Mouse (Mus musculus) brain, adult 2 months (tissue): ENCODE results near the gene Nxnl1.

Experiments
- DNase-seq: peaks from one replicate; pipeline ENCODE4 v3.0.0; 2011; ENCODE audit warnings: low read depth, low spot score

The Nxnl1 gene

DNA sequence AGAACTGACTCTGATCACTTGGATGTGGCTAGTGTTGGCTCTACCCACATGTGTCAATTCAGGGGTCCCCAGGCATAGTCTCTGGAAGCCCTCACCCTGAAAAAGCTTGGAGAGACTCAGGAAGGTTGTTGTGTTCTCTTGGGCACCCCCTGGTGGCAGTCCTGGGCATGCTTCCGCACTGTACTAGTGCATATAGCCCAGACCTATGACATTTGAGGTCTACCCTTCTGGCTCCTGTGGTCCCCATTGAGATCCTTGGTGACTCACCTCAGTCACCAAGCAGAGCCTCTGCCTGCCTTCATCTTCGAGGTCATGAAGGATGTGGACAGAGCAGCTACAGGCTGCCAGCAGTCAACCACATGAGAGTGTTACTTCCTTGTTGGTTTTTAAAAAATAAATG is 20.5 kb upstream of the Nxnl1 start:
- DNase-seq = peak; percentile 37

DNA sequence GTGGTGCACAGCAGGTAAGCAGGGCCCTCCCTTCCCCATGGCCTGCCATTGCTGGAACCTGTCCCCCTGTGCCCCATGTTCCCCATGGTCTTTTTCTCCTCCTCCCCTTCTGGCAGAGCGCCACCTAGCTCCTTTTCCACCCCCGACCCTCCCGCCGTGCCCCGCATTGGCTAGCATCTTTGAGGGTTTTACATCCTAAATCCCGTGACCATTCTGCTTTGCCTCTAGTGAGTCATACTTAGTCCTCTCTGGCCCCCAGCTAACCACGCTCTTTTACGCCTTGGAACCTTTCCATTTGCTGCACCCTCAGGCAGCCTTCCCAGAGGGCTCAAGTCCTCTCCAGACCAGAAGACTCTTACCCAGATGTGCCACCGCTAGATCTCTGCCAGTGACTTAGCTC is 13.8 kb upstream of the Nxnl1 start:
- no peak for DNase-seq

GRCm38 (mm10) chr8:71579476-71579875 is 13.1 kb upstream of the Nxnl1 start:
- DNase-seq = no peak

GRCm38 (mm10) chr8:71579009-71579408 is 12.6 kb upstream of the Nxnl1 start:
- peak; percentile 52 for DNase-seq

- no peak for DNase-seq
Measured at GRCm38 (mm10) chr8:71577856-71578387, 11.5 kb upstream of the Nxnl1 start.

DNA sequence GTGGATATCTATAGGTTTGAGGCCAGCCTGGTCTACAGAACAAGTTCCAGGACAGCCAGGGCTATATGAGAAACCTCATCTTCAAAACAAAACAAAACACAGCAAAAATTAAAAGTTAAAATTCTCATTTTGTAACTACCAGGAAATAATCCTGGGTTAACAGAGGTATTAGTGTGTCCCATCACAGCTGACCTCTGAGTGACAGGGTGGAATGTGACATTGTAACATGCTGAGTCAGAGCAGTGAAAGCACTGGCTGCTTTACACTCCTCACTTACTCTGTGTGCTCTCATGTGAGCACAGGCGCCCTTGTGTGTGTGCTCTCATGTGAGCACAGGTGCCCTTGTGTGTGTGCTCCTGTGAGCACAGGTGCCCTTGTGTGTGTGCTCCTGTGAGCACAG is 8.6 kb upstream of the Nxnl1 start:
- DNase-seq = no peak

DNA sequence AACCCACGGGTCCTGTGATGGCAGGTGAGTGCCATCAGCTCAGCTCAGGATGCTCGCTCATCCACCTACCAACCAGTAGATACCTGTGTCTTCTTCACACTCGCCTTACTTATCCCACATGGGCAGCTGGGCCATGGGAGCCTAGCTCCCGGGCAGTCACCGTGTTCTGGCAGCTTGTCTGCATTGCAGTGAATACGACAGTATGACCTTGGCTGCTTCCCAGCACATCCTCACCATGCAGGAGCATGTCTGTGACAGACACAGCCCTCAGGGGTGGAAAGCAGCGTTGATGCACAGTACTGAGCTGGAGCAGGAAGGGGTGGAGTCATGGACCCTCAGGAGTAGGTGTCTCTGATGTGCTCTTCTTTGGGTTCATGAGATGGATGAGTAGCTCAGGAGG is 8.0 kb upstream of the Nxnl1 start:
- no peak for DNase-seq

GRCm38 (mm10) chr8:71572847-71573633 is 6.6 kb upstream of the Nxnl1 start:
- DNase-seq = peak; percentile 90

GRCm38 (mm10) chr8:71572077-71572476 is 5.7 kb upstream of the Nxnl1 start:
- peak; percentile 48 for DNase-seq

GRCm38 (mm10) chr8:71570291-71570954 is 4.0 kb upstream of the Nxnl1 start:
- peak; percentile 99 for DNase-seq

- peak; percentile 98 for DNase-seq
Measured at GRCm38 (mm10) chr8:71569366-71570290, 3.2 kb upstream of the Nxnl1 start.

- no peak for DNase-seq
Measured at GRCm38 (mm10) chr8:71568941-71569340, 2.5 kb upstream of the Nxnl1 start.

GRCm38 (mm10) chr8:71568387-71568937 is 2.1 kb upstream of the Nxnl1 start, which contains the start of gene Slc27a1:
Gene Slc27a1, plus strand, starts transcription at chr8:71568882.
- DNase-seq = peak; percentile 81

DNA sequence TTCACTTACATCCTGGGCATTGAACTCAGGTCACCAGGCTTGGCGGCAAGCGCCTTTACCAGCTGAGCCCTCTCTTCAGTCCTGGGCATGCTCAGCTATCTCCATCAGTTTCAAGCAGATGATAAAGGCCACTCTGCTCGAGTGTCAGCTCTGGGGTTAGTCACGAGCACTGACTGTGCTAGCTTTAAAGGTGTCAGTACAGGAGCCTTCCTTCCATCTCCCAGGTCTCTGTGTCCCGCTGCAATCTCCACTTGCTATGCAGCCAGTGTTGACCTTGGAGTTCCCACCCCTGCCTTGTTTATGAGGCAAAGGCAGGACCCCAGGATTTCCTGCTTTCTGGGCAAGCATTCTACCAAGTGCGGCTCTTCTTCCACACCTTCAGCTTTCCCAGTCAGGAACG is 1.2 kb upstream of the Nxnl1 start:
- no peak for DNase-seq

DNA sequence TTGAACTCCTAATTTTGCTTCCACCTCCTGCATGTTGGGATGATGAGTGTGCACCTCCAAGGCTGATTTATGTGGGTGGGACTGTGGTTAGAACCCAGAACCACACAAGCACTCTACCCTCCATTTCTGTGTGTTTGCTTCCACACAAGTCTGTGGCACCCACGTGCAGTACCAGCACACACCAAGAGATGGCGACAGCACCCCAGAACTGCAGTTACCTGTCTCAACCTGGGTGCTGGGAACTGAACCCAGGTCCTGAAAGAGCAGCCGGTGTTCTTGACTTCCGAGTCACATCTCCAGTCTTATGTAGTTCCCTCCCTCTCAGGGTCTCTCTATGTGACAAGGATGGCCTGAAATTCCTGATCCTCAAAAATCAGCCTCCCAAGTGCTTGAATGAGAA is 2.4 kb downstream of the Nxnl1 start:
- no peak for DNase-seq

DNA sequence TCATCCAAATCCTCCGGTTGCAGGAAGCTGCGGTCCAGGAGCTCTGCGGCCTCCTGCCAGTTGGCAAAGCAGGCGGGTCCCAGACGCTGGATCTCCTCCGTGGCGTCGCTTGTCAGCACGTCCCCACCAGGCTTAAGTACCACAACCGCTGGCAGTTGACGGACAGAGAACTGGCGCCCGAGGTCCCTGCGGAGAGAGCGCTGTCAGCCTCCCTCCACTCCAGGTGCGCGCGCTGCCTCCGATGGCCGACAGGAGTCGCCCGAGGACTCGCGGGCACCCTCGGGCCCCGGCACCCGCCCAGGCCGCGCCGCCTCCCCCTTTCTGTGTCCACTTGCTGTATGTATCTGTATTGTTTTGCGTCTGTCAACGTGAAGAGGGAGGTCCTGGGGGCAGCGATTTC is 3.6 kb downstream of the Nxnl1 start:
- DNase-seq = peak; percentile 63

GRCm38 (mm10) chr8:71561401-71561800 is 5.0 kb downstream of the Nxnl1 start:
- peak; percentile 92 for DNase-seq

GRCm38 (mm10) chr8:71560765-71561164 is 5.6 kb downstream of the Nxnl1 start:
- DNase-seq = no peak

DNA sequence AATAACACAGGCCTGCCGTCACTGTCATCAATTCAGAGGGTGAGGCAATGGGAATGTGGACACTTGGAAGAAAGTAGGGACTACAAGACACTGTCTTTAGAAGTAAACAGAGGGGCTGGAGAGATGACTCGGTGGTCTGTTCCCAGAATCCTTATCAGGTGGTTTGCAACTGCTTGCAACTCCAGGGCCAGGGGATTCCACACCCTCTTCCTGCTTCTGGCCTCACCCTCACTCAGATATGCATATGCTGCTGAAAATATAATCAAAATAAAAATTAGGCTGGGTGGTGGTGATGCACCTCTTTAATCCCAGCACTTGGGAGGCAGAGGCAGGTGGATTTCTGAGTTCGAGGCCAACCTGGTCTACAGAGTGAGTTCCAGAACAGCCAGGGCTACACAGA is 6.3 kb downstream of the Nxnl1 start:
- no peak for DNase-seq

GRCm38 (mm10) chr8:71558958-71559690 is 7.3 kb downstream of the Nxnl1 start:
- DNase-seq = peak; percentile 52
